Mouse (Mus musculus) ovary, postnatal 10 days (tissue): Measurements from ENCODE around the gene Atp6v1c2.

Experiments
- DNase-seq: peaks from one replicate; pipeline ENCODE4 v3.0.0; 2022; ENCODE audit warnings: low spot score

Atp6v1c2 gene

DNA sequence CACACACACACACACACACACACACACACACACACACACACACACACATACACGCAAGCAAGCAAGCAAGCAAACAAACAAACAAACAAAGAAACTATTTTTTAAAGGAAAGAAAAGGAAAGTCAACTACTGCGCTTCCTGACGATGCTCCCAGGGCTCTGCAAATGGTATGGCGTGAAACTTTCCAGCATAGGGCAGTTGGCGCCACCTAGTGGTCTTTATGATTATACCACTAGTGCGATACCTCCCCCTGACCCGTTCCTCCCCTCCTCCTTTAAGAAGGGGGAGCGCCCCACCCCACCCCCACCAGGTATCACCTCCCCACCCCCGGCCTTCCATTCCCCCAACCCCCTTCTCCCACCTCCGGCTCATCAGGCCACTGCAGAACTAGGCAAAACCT, 72.3 kb downstream of the Atp6v1c2 start:
- DNase-seq, result peak; percentile 15

DNA sequence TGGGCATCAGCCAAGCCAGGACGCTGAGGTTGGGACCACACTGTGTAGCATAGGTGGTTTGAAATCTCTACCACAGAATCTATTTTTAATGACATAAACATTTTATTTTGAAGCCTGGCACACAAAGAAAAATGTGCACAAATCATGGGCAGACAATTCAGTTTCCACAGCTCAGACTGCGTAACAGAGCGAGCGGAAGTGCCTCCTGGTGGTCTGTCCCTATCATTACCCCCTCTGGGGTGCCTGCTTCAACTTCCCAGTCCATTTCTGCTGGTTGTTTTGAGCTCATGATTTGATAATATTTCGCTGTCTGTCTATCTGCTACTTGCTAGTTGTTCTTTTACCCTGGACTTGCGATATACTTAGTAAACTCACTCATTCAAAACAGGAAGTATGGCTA, 73.6 kb downstream of the Atp6v1c2 start:
- no peak for DNase-seq

DNA sequence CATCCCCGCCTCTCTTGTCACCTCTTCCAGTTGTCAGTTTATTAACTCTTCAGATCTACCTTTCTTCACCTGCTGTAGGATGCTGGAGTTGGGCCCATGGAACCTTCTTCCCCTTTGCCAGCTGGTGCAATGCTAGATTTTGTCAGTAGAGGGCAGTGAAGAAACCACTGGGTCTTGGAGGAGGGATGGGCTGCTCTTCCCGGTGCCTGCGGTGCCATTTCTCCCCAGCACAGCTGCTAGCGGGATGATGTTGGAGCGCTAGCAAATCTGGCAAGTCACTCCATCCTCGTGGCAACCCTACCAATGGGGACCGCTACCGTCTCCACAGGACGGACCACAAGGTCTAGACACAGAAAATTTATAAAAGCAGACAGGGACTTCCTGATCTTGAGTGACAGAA, 76.1 kb downstream of the Atp6v1c2 start:
- peak; percentile 23 for DNase-seq

DNA sequence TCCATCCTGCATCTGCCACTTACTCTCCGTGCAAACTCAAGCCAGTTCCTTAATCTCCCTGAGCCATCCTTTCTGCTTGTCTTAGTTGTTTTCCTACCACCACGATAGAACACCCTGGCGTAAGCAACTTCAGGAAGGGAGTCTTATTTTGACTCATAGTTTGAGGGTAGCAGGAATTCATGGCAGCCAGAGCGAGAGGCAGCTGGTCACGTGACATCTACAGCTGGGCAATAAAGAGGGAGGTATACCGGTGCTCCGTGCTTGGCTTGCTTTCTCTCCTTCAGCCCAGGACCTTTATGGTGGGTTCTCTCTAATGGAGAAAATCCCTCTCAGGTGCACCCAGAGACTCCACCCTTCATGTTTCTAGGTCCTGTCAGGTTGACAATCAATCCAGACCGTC, 78.2 kb downstream of the Atp6v1c2 start:
- no peak for DNase-seq

DNA sequence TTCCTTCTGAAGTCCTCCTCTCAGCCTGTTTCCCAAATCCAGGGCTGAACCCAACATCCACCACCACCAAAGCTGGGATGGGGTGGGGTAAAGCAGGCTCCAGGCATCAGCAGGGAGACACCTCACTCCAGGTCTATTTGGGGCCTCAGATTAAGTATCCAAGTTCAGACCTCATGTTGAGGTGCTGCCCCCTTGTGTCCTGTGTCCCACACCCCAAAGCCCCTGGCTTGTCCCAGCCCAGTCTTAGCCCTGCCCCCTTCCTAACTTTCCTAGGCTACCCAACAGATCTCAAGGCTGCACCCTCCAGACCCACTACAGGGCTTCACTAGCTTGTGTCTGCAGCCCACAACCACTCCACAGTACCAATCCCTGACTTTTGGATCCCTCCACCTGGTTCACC, 87.1 kb downstream of the Atp6v1c2 start:
- no peak for DNase-seq

DNA sequence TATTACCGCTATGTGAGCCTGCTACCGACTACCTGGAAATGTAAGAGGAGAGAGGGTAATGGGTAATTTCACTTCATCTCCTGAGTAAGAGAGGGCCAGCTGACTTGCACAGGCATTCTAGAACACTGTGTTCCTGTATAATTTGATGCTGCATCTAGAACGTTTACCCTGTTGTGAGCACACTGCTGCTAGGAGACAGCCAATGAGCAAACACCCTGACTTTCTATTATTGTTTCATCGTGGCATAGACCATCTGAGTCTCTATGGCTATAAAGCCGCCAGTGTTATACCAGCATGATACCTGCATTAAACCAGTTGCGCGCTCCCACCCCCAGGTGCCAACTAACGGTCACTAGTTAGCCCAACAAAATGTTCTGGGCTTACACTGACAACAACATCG, 87.5 kb downstream of the Atp6v1c2 start:
- DNase-seq, result no peak

DNA sequence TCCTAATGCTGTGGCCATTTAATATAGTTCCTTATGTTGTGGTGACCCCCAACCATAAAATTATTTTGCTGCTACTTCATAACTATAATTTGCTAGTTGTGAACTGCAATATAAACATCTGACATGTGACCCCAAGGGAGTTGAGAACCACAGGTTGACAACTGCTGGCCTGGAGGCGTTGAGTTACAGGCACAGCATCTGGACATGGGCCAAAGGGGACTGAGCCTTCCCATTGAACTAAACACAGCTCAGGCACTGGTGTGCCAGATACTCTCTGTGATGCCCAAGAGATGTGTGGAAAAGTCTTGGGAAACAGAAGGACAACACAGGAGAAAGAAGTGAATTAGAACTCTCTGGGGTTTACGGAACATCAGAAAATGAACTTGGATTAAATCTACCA, 88.1 kb downstream of the Atp6v1c2 start:
- DNase-seq, result no peak

DNA sequence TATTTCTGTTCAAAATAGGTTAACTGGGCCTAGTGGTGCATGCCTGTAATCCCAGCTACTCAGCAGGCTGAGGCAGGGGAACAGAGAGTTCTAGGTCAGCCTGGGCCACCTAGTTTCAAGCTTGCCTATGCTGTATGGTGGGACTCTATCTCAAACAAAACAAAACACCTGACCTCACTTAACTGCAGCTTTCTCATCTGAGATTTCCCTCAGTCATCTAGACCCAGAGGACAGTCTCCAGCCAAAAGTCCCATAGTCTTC, 89.8 kb downstream of the Atp6v1c2 start:
- DNase-seq, result no peak

DNA sequence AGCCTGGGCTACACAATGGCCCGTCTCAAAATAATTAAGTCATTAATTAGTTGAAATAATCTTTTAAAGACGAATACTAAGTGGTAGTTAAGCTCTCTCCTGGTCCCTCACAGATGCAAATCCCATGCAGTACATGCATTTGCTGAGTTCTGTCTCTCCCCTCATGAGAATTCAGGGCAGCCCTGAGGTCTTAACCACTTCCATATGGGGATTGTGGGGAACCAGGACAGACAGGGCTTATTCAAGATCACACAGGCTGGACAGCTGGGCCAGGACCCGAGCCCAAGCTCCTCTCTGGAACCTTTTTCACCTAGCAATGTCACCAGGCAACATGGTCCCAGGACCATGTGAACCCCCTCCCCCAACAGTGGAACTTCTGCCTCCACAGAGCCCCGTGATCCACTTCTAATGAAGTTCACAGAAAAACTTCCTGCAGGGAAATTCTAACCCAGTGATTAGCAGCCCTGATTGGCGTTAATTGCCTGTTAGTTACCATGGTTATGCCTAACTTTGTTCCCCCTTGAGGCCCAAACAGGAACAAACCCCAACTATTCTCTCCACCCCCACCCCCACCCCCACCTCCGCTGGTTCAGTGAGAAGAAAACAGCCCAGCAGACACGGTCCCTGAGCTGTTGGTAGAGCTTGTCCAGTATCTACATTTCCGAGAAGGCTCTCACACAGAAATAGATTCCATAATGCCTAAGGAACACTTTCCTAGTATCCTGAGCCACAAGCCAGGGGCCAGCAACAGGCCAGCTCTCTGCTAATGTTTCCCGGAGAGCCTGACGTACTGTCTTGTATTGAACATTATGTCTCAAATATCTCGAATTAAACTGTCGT, 90.4 kb downstream of the Atp6v1c2 start:
- no peak for DNase-seq

DNA sequence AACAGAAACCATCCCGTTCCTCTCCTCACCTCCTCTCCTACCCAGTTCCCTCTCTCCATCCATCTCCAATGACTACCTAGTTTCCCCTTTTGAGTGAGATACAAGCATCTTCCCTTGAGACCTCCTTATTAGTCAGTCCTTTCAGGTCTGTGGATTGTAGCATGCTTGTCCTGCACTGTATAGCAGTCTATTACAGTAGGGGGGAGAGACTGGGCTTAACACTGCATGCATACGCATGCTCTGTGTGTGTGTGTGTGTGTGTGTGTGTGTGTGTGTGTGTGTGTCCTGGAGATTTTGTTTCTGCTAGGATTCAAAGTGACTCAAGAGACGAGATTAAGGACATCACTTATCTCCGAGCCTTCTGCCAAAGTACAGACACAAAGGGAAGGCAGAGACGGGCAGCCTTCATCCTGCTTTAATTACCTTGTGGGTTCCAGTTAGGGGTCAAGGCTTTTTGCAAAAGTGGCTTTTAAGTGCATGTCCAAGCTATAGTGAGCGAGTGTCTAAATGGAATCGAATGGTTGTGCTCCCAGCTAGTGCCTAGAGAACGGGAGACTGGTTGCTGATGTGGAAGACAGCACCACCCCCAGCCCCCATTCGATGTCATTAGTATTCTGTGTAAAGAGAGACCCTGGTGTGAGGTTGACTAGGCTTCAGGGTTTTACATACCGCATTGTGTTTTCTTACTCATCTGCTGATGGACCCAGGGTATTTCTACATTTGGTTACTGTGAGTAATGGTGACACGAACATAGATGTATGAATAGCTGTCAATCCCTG, 93.4 kb downstream of the Atp6v1c2 start:
- DNase-seq, result no peak
